Mouse (Mus musculus): ENCODE results near the gene Tmem117.

Gene Tmem117

GRCm38 (mm10) chr15:94894086-94894485, 265.1 kb downstream of the Tmem117 start:
- no peak for DNase-seq (ENCODE audit: low spot score)

- no peak for DNase-seq (ENCODE audit: low spot score)
Observed at GRCm38 (mm10) chr15:94895681-94896080, 266.6 kb downstream of the Tmem117 start.

GRCm38 (mm10) chr15:94903188-94903587, 274.2 kb downstream of the Tmem117 start:
- no peak for DNase-seq (ENCODE audit: low spot score)

GRCm38 (mm10) chr15:94904672-94905407, 275.8 kb downstream of the Tmem117 start:
- no peak for DNase-seq (ENCODE audit: low spot score)

- DNase-seq (ENCODE audit: low spot score): no peak
Observed at GRCm38 (mm10) chr15:94921672-94922071, 292.6 kb downstream of the Tmem117 start.

- DNase-seq (ENCODE audit: low spot score): no peak
Observed at GRCm38 (mm10) chr15:94927986-94928385, 299.0 kb downstream of the Tmem117 start.

- DNase-seq (ENCODE audit: low spot score): no peak
Observed at GRCm38 (mm10) chr15:94930743-94931142, 301.7 kb downstream of the Tmem117 start.

- DNase-seq (ENCODE audit: low spot score): no peak
Observed at GRCm38 (mm10) chr15:94933044-94933443, 304.0 kb downstream of the Tmem117 start.

- DNase-seq (ENCODE audit: low spot score): no peak
Observed at GRCm38 (mm10) chr15:94933480-94933879, 304.4 kb downstream of the Tmem117 start.

- no peak for DNase-seq (ENCODE audit: low spot score)
Observed at GRCm38 (mm10) chr15:94941954-94942353, 312.9 kb downstream of the Tmem117 start.

GRCm38 (mm10) chr15:94942465-94942864, 313.4 kb downstream of the Tmem117 start:
- DNase-seq (ENCODE audit: low spot score): no peak

- DNase-seq (ENCODE audit: low spot score): no peak
Observed at GRCm38 (mm10) chr15:94943891-94944290, 314.9 kb downstream of the Tmem117 start.

- DNase-seq (ENCODE audit: low spot score): no peak
Observed at GRCm38 (mm10) chr15:94951382-94952048, 322.5 kb downstream of the Tmem117 start.

GRCm38 (mm10) chr15:94956697-94957096, 327.7 kb downstream of the Tmem117 start:
- DNase-seq (ENCODE audit: low spot score): no peak

- DNase-seq (ENCODE audit: low spot score): no peak
Observed at GRCm38 (mm10) chr15:94957202-94957601, 328.2 kb downstream of the Tmem117 start.

GRCm38 (mm10) chr15:94967004-94967403, 338.0 kb downstream of the Tmem117 start:
- DNase-seq (ENCODE audit: low spot score): no peak

- DNase-seq (ENCODE audit: low spot score): no peak
Observed at GRCm38 (mm10) chr15:94968403-94969180, 339.6 kb downstream of the Tmem117 start.

GRCm38 (mm10) chr15:94981798-94982197, 352.8 kb downstream of the Tmem117 start:
- no peak for DNase-seq (ENCODE audit: low spot score)

GRCm38 (mm10) chr15:94995352-94995751, 366.3 kb downstream of the Tmem117 start:
- DNase-seq (ENCODE audit: low spot score): no peak

- no peak for DNase-seq (ENCODE audit: low spot score)
Observed at GRCm38 (mm10) chr15:95005121-95005824, 376.2 kb downstream of the Tmem117 start.

- DNase-seq (ENCODE audit: low spot score): no peak
Observed at GRCm38 (mm10) chr15:95022251-95022650, 393.2 kb downstream of the Tmem117 start.

- DNase-seq (ENCODE audit: low spot score): no peak
Observed at GRCm38 (mm10) chr15:95024401-95024800, 395.4 kb downstream of the Tmem117 start.
